Mouse (Mus musculus) frontal cortex, postnatal 36 days (tissue): ENCODE data around the gene Gm7075.
"Not testable (repeated sequence)": the region's sequence is repeated elsewhere in the genome, so short reads cannot be mapped to it uniquely, and the experiment has no call there.

Source experiments
- DNase-seq, 2 experiments: peaks; one replicate each; pipeline ENCODE4 v3.0.0; 2022; ENCODE audit warnings: low spot score in 2 of 2

Gm7075 gene

DNA sequence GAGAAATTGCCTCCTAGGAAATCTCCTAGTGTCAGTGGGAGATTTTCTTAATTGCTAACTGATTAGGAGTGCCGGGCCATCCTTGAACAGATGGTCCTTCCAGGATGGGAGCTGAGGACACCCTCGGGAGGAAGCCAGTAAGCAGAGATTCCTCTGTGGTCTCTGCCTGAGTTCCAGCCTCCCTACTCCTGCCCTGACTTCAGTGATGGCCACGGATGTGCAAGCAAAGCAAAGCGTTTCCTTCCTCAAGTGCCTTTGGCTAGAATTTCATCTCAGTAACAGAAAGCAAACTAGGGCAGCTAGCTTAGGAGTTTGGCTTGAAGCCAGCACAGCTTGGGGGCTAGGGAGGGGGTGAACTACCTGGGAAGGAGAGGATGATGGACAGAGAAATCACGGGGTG lies 4.5 kb downstream of the Gm7075 start:
- no peak for DNase-seq

DNA sequence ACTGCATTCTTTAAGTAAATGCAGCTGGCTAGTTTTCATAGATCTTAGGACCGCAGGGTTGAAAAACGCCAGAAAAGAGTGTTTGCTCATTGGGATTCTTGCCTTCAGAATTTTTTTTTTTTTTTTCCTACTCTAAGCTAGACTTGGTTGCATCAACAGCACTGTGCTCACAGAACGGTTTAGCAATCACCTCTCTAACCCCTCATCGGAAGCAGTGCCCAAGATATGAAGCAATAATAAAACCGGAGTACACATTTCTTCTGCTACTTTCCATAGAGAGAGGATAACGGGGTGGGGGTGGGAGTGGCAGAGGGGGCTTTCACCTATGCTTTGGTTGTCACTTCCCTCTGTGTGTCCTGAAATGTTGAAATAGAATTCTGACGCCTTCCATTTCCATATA lies 5.7 kb downstream of the Gm7075 start:
- DNase-seq, result no peak

DNA sequence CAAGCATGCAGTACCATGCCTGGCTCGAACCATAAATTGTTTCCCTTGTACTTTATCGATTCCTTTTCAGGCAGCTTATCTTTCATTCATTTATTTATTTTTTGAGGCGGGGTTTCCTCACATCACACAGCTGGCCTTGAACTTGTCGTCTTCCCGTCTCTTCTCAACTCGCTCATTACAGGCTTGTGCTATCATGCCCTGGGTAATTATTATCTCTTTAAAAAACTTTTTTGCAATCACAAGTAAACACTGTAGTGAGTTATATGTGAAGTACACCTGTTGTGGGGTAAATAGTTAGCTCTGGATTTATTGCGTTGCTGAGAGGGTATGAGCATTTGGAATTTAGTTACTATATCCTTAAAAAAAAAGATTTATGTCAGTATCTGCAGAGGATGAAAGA lies 6.3 kb downstream of the Gm7075 start:
- DNase-seq, result no peak

DNA sequence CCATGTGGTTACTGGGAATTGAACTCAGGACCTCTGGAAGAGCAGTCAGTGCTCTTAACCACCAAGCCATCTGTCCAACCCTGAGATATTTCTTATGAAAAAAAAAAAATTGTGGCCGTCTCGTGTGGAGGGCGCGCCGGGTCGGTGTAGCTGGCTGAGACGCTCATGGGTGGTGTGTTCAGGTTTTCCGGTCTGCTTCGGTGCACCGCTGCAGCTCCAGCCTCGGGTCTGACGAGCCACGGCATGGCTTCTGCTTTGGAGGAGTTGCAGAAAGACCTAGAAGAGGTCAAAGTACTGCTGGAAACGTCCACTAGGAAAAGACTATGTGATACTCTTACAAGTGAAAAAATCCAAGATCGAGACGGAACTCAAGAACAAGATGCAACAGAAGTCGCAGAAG lies 8.8 kb downstream of the Gm7075 start:
- no peak for DNase-seq

DNA sequence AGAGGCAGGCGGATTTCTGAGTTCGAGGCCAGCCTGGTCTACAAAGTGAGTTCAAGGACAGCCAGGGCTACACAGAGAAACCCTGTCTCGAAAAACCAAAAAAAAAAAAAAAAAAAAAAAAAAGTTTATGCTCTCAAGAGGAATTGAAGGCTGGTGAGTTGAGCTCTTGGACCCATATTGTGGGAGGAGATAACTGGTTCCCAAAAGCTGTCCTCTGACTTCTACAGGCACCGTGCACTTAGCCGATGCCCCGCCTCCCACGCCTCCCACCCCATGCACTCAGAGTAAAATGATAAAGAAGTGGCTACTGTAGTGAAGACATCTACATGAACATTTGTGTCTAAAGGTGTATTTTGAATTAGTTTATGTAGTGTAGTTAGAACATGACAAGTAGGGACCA lies 9.9 kb downstream of the Gm7075 start:
- DNase-seq, result not testable (repeated sequence)

DNA sequence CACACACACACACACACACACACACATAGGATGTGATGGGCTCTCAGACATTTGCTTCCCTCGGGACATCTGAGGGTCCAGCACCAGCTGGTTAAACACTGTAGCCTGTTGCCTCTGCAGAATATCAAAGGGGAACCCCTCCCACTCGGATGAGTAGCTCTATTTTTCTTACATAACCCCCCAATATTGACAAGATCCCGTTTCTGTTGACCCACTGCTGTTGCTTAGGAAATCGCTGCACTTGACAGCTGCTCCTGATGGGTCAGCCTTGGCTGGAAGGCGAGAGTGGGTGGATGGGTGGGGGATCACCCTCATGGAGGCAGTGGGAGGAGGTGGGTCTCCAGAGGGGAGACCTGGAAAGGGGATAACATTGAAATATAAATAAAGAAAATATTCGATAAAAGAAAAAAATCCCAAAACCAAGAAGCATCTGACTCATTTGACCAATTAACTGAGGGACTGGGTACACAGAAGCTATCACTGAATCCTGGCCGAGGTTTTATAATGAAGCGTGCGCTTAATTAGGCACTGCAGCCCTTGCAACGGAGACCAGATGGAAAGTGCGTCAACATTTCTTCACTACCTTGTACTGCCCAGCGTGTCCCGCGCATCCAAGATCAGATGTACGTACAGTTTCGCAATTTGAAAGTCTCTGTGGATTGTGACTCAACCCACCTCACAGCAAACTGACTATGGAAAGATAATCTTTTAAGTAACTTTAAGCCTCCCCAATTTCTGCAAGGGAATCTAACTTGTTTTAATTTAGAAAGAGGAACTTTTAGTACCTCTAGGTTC lies 11.2 kb downstream of the Gm7075 start:
- DNase-seq, result no peak

DNA sequence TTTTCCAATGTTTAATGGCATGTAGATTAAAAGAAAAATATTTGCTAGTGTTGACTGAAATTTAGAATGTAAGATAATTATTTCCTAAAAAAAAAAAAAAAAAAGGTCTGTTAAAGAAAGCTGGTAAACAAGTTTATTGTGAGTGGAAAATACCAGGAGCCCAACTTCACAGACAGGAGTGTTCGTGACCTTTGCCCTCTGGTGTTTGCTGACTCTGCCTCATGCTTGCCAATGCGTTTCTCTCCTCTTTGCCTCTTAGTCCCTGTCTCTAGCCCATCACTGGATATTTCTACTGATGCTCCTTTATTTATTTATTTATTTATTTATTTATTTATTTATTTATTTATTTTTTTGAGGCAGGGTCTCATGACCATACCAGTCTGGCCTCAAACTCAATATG lies 18.0 kb downstream of the Gm7075 start:
- no peak for DNase-seq

DNA sequence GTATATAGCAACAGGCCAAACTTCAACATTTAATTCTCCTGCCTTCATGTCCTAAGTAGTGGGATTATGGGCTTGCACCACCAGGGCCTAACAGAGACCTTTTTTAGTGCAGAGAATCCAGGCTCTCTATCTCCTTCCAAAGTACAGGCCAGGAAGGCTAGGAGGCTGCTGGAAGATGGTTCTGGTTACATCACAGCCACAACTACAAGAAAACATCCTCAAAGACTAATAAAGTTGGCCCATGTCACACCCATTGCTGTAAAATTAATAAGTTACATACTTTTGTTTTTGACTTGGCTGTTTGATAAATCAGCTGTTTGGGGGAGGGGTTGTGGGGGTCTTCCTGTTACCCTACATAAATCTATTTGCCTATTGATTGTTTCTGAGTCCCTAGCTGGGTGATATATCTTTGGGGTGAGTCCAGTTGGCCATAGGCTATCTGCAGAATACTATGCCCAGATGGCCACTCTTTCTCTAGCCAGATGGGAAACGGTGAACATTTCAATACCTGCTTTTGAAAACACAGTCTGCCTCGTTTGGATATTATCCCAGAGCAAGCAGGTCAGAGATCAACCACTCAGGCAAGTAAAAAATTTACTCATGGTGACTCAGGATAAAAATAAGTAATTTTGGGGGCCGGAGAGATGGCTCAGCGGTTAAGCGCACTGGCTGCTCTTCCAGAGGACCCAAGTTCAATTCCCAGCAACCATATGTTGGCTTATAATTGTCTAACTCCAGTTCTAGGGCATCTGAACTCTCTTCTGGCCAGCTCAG lies 18.7 kb downstream of the Gm7075 start:
- no peak for DNase-seq

DNA sequence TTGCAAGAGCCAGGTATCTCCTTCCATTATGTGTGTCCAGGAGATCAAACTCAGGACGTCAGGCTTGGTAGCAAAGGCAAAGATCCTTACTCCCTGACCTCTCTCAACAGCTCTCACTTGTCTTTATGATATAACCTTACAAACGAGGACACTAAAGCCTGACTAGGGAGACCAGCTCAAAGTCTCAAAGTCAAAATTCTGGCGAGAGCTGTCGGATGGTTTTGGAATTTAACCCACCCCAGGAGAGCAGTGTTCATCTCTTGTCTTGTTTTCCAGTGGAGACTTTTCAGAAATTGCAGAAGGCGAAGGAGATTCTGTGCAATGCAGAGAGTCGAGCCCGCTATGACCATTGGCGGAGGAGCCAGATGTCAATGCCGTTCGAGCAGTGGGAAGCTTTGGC lies 24.6 kb downstream of the Gm7075 start:
- no peak for DNase-seq

DNA sequence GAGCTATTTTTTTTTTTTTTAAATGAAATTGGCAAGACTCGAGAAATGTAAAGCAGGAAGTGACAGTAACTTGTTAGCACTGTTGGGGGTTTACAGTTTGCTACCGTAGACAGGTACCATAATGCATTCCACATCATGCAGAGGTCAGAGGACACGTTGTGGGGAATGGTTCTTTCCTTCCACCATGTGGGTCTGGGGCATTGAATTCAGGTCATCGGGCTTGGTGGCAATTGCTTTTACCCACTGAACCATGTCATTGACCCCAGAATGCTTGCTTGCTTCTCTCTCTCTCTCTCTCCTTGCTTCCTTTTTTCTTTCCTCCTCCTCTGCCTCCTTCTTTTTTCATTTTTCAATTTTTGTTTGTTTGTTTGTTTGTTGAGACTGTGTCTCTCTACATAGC lies 32.6 kb downstream of the Gm7075 start:
- no peak for DNase-seq

DNA sequence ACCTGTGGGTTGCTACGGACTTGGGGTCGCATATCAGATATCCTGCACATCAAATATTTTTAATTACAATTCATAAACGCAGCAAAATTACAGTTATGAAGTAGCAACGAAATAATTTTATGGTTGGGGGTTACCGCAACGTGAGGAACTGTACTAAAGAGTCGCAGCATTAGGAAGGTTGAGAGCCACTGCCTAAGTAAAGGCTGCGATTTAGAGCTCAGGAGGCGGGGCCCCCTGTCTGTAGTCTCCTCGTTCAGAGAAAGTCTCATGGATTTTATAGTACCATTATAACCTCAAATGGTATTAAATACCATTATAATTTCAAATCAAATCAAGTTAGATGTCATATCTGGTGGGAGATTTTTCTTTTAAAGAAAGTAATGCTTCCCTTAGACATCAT lies 34.6 kb downstream of the Gm7075 start:
- DNase-seq, result no peak

DNA sequence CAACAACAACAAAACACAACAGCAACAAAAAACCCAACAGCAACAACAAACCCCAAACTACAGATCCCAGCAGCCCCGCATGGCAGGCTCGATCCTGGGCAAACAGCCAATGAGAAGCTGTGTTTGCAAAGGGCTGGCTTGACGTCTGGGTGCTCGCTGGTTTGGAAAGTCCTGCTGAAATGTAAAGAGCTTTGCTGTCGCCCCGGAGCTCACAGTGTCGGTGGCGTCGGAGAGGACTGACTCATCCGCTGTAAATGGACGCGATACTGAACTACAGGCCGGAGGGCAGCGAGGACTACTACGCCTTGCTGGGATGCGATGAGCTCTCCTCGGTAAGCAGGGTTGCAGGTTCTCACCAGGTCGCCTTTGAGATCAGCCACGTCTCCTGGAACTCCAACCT lies 35.1 kb downstream of the Gm7075 start:
- peak; percentile 81 to 90 for DNase-seq

DNA sequence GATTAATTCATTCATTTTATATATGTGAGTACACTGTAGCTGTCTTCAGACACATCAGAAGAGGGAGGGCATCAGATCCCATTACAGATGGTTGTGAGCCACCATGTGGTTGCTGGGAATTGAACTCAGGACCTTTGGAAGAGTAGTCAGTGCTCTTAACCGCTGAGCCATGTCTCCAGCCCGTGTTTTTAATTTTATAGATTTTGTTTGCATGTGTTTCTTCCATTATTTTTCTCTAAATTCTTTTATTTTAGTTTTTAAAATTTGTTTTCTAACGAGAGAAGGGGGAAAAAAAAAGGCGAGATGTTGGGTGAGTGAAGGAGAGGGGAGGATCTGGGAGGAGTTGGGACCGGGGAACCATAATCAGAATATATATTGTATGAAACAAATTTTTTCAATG lies 35.7 kb downstream of the Gm7075 start:
- not testable (repeated sequence) for DNase-seq

DNA sequence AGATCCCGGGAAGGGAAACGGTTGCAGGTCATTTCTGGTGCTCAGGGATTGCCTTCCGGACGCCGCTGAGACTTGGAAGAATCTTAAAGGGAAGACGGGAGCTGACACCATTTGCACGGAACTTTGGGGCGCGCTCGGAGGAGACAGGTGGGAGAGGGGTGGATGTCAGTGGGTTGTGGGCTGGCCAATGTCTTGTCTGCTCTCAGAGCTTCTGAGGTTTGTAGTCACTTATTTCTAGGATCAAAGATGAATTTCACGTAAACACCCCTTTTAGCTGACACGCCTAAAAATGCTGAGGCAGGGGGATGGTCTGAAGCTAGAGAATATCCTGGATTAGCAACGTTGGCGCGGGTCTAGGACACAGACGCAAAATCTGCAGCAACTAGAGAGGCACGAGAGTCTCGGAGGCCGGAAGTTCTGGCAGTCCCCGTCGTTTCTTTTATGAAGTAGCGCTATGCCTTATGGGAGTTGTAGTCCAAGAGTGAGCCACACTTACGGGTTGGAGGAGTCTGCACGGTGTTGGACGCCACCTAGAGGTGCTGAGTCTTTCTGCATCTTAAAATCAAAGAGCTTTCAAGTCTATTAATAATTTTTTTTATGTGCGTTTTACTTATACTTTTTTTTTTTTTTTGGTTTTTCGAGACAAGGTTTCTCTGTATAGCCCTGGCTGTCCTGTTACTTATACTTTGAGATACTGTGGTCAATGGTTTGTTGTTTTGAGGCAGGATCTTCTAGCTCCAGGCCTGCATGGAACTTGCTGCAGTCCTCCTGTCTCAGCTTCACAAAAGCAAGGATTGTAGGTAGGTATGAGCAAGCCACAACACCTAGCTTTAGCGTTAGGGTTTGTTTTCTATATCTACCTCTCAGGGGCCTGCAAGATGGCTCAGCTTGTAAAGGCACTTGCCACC lies 39.0 kb downstream of the Gm7075 start, which contains the start of gene Dnajc12:
TSS of gene Dnajc12 (plus strand) at position 72 of the 908 bp plus-strand sequence.
- DNase-seq, result peak; percentile 59 to 79

DNA sequence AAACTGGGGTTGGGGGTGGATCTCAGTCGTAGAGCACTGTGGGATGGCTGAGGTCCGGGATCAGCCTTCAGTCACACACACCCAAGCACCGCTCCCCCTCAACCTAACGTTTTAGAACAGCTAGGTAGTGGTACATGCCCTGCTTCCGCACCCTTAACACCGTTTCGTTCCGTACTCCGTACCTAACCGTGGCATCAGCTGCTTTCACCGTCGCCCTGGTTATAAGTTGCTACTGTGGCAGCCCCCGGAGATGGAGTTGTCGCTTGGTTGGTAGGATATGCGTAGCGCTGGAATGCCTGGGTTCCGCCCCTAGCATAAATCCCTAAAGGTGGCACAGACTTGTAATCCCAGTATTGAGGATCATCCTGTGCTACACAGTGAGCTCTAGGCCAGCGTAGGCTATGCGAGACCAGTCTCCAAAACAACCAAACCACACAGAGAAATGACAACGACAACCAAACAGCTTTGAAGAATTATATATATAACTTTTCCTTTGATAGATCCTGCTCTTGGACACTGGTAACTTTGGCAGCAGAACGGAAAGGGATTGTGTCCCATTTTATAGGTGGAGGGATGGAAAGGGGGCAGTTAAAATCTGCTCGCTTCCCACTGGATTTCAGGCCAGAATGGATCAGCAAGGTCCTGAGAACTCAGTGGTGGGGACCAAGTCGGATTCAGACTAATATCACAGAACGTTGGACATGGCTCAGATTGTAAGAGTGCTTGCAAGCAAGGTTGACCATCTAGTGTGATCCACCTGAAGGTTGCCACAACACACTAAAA lies 39.9 kb downstream of the Gm7075 start, which contains the start of gene Sirt1:
TSS of gene Sirt1 (minus strand) at position 207 of the 783 bp plus-strand sequence.
- peak; percentile 8 to 13 for DNase-seq

DNA sequence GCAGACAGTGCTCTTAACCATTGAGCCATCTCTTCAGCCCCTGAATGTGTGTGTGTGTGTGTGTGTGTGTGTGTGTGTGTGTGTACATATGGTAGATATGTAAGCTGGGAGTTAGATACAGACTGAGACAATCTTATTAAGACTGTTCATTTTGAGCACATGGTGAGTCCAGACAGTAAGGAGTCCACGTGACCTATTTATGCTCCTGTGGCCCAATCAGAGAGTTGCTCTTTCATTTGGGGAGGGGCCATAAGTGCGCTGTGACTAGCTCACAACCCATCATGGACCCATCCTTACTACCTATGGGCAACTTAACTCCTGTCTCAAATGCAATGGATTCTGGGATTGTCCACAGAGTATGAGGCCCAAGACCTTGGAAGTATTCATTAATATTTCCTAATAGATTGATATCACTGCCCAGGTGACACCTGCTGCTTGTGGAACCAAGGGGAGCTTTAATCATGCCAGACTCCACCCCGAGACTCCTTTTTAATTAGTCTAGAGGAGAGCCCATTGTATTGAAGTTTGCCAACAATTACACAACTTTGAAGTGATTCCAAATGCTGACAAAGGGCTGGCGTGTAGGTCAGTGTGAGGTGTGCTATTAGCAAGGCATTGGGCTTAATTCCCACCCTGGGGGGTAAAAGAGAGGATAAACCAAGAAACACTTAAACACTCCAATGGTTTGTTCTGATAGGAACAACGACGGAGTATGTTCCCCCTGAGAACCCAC lies 42.5 kb downstream of the Gm7075 start:
- no peak for DNase-seq

DNA sequence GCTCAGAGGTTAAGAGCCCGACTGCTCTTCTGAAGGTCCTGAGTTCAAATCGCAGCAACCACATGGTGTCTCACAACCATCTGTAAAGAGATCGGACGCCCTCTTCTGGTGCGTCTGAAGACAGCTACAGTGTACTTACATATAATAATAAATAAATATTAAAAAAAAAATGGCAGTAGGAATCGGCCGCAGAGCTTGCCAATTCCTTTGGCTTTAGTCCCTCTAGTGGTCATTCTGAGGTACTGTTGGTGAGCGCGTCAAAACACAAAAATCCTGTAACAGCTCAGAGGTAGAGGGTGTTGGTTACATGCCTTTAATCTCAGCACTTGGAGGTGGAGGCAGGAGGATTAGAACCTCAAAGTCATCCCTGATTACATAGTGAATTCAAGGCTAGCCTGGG lies 44.1 kb downstream of the Gm7075 start:
- DNase-seq, result peak; percentile 51 to 69

DNA sequence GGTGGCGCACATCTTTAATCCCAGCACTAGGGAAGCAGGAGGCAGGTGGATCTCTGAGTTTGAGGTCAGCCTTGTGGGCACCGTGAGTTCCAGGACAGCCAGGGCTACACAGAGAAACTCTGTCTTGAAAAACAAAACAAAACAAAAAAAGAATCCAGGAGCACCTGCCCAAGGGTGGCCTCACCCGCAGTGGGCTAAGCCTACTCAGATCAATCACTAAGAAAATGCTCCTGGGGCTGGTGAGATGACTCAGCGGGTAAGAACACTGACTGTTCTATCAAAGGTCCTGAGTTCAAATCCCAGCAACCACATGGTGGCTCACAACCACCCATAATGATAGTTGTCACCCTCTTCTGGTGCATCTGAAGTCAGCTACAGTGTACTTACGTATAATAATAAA lies 45.3 kb downstream of the Gm7075 start:
- no peak for DNase-seq
